Mouse (Mus musculus): ENCODE measurements around the gene Krt7.

DNA sequence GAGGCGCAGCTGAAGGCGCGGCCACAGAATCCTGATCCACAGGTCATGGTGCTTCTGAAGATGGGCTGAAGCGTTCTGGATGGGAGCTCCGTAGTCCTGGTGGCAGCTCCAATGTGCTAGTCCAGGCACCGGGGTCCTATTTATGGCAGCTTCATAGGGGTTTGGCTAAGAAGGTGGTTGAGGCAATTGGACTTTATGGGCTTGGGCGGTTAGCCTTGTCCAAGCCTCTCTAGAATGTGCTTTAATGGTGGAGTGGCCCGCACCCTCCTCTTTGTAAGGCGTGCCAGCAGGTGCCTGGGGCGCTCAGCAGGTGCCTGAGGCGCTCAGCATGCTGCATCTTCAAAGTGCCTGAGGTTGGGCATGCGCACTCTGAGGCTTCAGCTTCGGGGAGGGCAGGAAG lies 52.8 kb downstream of the Krt7 start, which contains the start of gene Krt81:
- TF ChIP-seq CTCF (IDR thresholded peaks at IDR 0.05; ENCODE audit: low read depth, low read length) (no peak), POLR2A (IDR thresholded peaks at IDR 0.05; ENCODE audit: extremely low read depth, insufficient read depth, low read length) (no peak)
